Comparison of ENCODE assay signal across 8 mouse cellular contexts in genomic region chr1:34237689-34238091, GRCm38 (mm10).
A peak's percentile ranks its signal among the peaks of the same experiment; 100 is the strongest.
DNase-seq lines count a peak whose midpoint lies in the region; ATAC-seq and TF ChIP-seq lines count a peak whose summit lies in the region.

No protein-coding gene starts in this region.

- peak; percentile 52 for ATAC-seq in intestine, postnatal 0 days
- no peak for ATAC-seq in lung, embryonic 16.5 days (ENCODE audit: low read depth)

- 53% methylated on average over 12 of the region's 12 CpGs for WGBS in forebrain, embryonic 10.5 days
- WGBS in intestine, postnatal 0 days = 55% methylated on average over 12 of the region's 12 CpGs
- WGBS in lung, embryonic 16.5 days = 20% methylated on average over 12 of the region's 12 CpGs

- no peak overlapping the region for H3K27ac ChIP-seq in bone marrow macrophage, adult 2 months (ENCODE audit: insufficient read depth, low read depth, low read length)
- 0 out of 2 replicates have a peak overlapping the region, but pooled peaks have one; percentile 8 for H3K27ac ChIP-seq in forebrain, embryonic 10.5 days
- 0 out of 2 replicates have a peak overlapping the region, but pooled peaks have one; percentile 15 for H3K27ac ChIP-seq in intestine, postnatal 0 days (ENCODE audit: low read depth, low read length)
- no peak overlapping the region for H3K27ac ChIP-seq in lung, embryonic 16.5 days (ENCODE audit: low read length)

- DNase-seq in forebrain, embryonic 10.5 days (ENCODE audit: extremely low spot score, low spot score) = no peak
- no peak for DNase-seq in right cerebral cortex, adult 18-20 months
- DNase-seq in spleen, adult 12 weeks (ENCODE audit: low spot score) = no peak
- no peak for DNase-seq in cerebellum, adult 8-10 months
- DNase-seq in layer of hippocampus, postnatal 36 days = no peak

- peaks cover 3% of the 10 kb centered on the region for H3K36me3 ChIP-seq in forebrain, embryonic 10.5 days (replicated peaks)
- H3K36me3 ChIP-seq in intestine, postnatal 0 days (ENCODE audit: control insufficient read depth, insufficient read depth) = peaks cover 6% of the 10 kb centered on the region
- no peaks in the 10 kb centered on the region for H3K36me3 ChIP-seq in lung, embryonic 16.5 days (ENCODE audit: control insufficient read depth, insufficient read depth, low read length)

- H3K4me3 ChIP-seq in bone marrow macrophage, adult 2 months (ENCODE audit: insufficient read depth, low read length) = peak overlapping the region; percentile 63; the same call in 1 of the 2 replicates
- peak overlapping the region; percentile 55; the same call in 1 of the 2 replicates for H3K4me3 ChIP-seq in forebrain, embryonic 10.5 days
- H3K4me3 ChIP-seq in intestine, postnatal 0 days (ENCODE audit: low read depth, low read length) = peak overlapping the region; percentile 53
- peak overlapping the region; percentile 66 for H3K4me3 ChIP-seq in lung, embryonic 16.5 days (ENCODE audit: low read length)

- no peak for TF ChIP-seq CTCF in bone marrow macrophage, adult 2 months (IDR thresholded peaks at IDR 0.05; ENCODE audit: low read depth, low read length)
- TF ChIP-seq CTCF in intestine, postnatal 0 days (IDR thresholded peaks at IDR 0.05; ENCODE audit: low read depth) = no peak

- peaks cover 18% of the 10 kb centered on the region for H3K27me3 ChIP-seq in forebrain, embryonic 10.5 days (ENCODE audit: poor library complexity, severe bottlenecking)
- no peaks in the 10 kb centered on the region for H3K27me3 ChIP-seq in intestine, postnatal 0 days (replicated peaks; ENCODE audit: control insufficient read depth, insufficient read depth, low read length)
- no peaks in the 10 kb centered on the region for H3K27me3 ChIP-seq in lung, embryonic 16.5 days (ENCODE audit: control insufficient read depth, insufficient read depth, low read depth, low read length)

- H3K9me3 ChIP-seq in forebrain, embryonic 10.5 days = no peaks in the 10 kb centered on the region
- no peaks in the 10 kb centered on the region for H3K9me3 ChIP-seq in intestine, postnatal 0 days (ENCODE audit: control insufficient read depth)
- H3K9me3 ChIP-seq in lung, embryonic 16.5 days (ENCODE audit: control insufficient read depth, low read length) = no peaks in the 10 kb centered on the region

- H3K4me1 ChIP-seq in bone marrow macrophage, adult 2 months (ENCODE audit: control insufficient read depth, insufficient read depth, low read length) = peaks cover 7% of the 10 kb centered on the region
- peaks cover 50% of the 10 kb centered on the region for H3K4me1 ChIP-seq in forebrain, embryonic 10.5 days
- H3K4me1 ChIP-seq in intestine, postnatal 0 days (replicated peaks; ENCODE audit: control insufficient read depth, insufficient read depth, low read length) = no peaks in the 10 kb centered on the region
- H3K4me1 ChIP-seq in lung, embryonic 16.5 days (replicated peaks; ENCODE audit: control insufficient read depth, insufficient read depth, low read length) = peaks cover 10% of the 10 kb centered on the region

- no peak for TF ChIP-seq POLR2A in bone marrow macrophage, adult 2 months (IDR thresholded peaks at IDR 0.05; ENCODE audit: borderline replicate concordance, low read depth, low read length)

- H3K4me2 ChIP-seq in intestine, postnatal 0 days (replicated peaks; ENCODE audit: low read depth) = peak overlapping the region; percentile 89
- peak overlapping the region; percentile 92 for H3K4me2 ChIP-seq in lung, embryonic 16.5 days (ENCODE audit: low read depth, low read length)

- no peak overlapping the region for H3K9ac ChIP-seq in intestine, postnatal 0 days (ENCODE audit: low read depth, low read length)
- H3K9ac ChIP-seq in lung, embryonic 16.5 days (ENCODE audit: low read length) = peak overlapping the region; percentile 17

Comparison
In these comparisons a context has a peak if more than half of its experiments do, and no peak if none do; other contexts are left out.
1. H3K27ac ChIP-seq: peak in forebrain, embryonic 10.5 days (single experiment) and intestine, postnatal 0 days (single experiment); none in bone marrow macrophage, adult 2 months (single experiment) and lung, embryonic 16.5 days (single experiment).
2. Peak in every context shown above with its lines, with median percentiles within 50 percentile points of each other: H3K4me3 ChIP-seq.